Mouse (Mus musculus) embryonic stem cell, embryonic (primary cell): ENCODE measurements at regions not wholly inside any gene's neighbourhood (a gene's known extent, or its start where the extent isn't known, plus 50 kb on each side); places are given as distances from the start of the nearest gene placed in this dataset.
"Not testable (repeated sequence)": the region's sequence is repeated elsewhere in the genome, so short reads cannot be mapped to it uniquely, and the experiment has no call there.

Source experiments
- CTCF ChIA-PET, 4 experiments: fragments of 300-600 bp in 2 of 4; fragments of 350-600 bp in 2 of 4; sonication (Branson Sonifier 250); formaldehyde crosslinking; loops; one replicate each; lab custom pipeline; 2022; ENCODE audit warnings: inconsistent platforms in 2 of 4; lab: Charles Lee
- POLR2A ChIA-PET, 4 experiments: fragments of 300-600 bp in 2 of 4; fragments of 350-600 bp in 2 of 4; sonication (Branson Sonifier 250); formaldehyde crosslinking; loops; one replicate each; lab custom pipeline; 2022; ENCODE audit warnings: antibody characterized with exemption in 4 of 4, inconsistent platforms in 1 of 4; lab: Charles Lee

DNA sequence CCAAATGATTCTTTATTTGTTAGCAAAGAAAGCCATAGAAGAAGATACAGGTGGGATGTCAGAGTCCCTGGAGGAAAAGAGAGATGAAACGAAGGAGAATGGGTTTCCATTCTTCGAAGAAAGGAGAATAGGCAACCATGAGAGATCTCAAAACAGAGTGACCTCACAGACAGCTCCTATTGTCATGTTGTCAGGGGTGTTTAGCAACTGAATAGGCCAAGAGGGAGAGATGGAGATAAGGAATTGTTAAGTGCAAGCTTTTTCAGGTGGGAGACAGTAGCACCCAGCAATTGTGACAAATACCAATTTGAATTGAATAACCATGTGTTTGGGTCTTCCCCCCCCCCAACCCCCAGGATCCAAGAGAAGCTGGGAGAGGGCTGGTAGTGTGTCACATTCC, 1121.0 kb upstream of the 1700015G11Rik start:
- CTCF ChIA-PET: interaction anchor here in 2 of 4 experiments (0.6 kb wide), 2 partner anchors 50 to 206 kb away, joined by 3 to 4 read pairs; no protein-coding TSS in a partner anchor
- POLR2A ChIA-PET: no interaction called here

DNA sequence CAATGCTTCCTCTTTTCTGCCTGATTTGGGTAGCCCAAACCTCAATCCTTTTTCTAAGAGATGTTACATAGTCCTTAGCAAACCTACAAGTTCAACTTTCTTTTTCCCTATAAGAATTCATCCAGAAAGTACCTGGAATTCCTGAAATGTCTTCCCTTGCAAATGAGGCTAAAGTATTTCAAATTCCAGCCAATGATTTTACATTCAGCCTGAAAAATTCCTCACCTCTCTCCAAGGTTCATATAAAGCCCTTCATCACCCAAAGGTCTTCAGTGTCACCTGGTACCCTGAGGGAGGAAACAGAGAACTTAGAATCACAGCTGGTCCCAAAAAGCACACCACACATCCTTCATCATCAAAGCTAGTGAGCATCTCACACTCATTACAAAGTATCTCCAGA, 1102.1 kb upstream of the 1700015G11Rik start:
- ChIA-PET POLR2A (no interaction called here), CTCF (no interaction called here)

DNA sequence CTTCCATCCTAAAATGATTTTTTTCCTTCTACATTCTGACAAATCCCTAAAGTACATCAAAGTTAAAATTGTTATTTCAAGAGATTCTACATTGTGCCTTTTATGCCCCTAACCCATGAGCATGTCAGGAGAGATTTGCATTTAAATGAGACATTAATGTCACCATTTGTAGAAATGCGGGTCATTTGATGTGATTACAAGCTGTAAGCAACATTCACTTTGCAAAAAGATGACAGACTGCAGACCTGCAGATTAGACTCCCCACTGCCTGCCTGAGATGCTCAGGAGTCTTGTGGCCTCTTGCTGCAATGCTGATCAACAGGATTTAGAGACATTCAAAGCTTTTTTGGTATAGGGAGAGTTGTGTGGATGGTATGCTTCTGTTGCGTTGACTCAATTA, 1100.3 kb upstream of the 1700015G11Rik start:
- POLR2A ChIA-PET: interaction anchor here in 1 of 4 experiments (0.7 kb wide), 1 partner anchor 64 kb away, joined by 3 read pairs; no protein-coding TSS in a partner anchor
- CTCF ChIA-PET: no interaction called here

DNA sequence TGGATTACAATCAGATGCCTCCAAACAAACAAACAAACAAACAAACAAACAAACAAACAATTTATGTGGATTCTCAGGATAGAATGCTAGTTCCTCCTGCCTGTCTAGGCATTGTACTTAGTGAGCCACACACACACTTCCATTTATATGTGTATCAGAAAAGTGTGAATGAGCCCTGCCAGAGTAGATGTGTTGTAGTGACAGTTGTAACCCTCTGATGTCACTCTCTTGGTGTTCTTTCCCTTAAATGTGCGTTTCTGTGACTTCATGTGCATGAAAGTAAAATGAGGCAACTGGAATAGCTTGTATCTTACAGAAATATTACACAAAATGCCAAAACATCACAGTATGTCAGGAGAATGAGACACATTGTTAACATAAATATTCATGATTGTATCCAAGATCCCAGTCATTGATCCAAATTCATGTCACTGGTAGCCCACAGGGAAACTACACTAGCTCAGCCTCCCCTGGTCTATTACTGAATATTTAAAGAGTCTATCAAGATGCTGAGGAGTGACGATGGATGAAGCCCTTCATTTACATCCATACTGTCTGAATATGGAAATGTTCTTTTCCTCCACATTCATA, 1093.8 kb upstream of the 1700015G11Rik start:
- CTCF ChIA-PET: no interaction called here
- POLR2A ChIA-PET: no interaction called here

DNA sequence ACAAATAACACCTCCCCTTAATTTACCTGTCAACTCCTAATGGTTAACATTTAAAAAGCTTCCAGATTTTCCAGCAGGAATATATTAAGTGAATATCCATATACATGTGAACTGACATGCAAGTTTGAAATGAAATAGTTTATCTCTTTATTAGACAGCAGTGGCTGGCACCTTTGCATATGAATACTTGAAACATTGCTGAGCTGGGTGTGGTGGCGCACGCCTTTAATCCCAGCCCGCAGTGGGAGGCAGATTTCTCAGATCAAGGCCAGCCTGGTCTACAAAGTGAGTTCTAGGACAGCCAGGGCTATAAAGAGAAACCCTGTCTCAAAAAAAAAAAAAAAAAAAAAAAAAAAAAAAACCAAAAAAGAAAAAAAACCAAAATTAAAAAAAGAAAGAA, 1092.1 kb upstream of the 1700015G11Rik start:
- POLR2A ChIA-PET: no interaction called here
- CTCF ChIA-PET: no interaction called here

DNA sequence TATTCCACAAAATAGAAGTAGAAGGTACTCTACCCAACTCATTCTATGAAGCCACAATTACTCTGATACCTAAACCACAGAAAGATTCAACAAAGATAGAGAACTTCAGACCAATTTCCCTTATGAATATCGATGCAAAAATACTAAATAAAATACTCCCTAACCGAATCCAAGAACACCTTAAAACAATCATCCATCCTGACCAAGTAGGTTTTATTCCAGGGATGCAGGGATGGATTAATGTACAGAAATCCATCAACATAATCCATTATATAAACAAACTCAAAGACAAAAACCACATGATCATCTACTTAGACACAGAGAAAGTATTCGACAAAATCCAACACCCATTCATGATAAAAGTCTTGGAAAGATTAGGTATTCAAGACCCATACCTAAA, 1070.3 kb upstream of the 1700015G11Rik start:
- POLR2A ChIA-PET, CTCF ChIA-PET: not testable (repeated sequence)

DNA sequence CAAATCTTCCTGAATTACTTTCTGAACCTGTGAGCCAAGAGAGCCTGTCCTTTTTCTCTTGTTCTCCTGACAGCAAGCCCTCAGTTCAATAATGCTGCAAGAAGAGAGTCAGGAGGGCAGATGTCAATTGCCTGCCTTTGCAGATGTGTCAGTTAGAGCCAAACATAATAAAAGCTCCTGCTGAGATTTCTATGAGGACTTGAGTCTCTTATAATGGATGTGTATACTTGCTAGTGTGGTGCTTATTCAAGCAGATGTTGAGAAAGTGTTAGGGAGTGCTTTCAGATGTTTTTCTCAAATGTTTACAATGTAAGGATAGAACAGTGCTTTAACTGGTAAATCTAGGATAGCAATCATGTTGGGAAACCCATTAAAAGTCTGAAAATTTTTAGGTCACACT, 1055.1 kb upstream of the 1700015G11Rik start:
- CTCF ChIA-PET: no interaction called here
- POLR2A ChIA-PET: no interaction called here
